Mouse (Mus musculus) MEL (cell line): ENCODE measurements around the gene Hpse2. TPM values are rescaled to one million over a fixed set of nuclear protein-coding genes. Genes with fewer than 3 reads are reported as not detected.

Experiments
- DNase-seq: peaks from one replicate; pipeline ENCODE4 v3.0.0; 2011; ENCODE audit warnings: low read depth, low spot score
- H3K27ac ChIP-seq: 2 replicates; pipeline ENCODE4 v1.5.1; 2012; ENCODE audit warnings: low read depth, mild to moderate bottlenecking, control low read depth, low read length, moderate library complexity; ENCODE audit not compliant: control insufficient read depth
- H3K27me3 ChIP-seq, 2 experiments: fragments of 150-350 bp in 1 of 2; sonication (generic) in 1 of 2; 2 replicates each; pipeline ENCODE4 v1.6.1; 2012; ENCODE audit warnings: low read length in 2 of 2, mild to moderate bottlenecking in 2 of 2, improper control_type of control experiment in 1 of 2, moderate library complexity in 1 of 2; ENCODE audit not compliant: insufficient read depth in 2 of 2, control insufficient read depth in 1 of 2
- H3K36me3 ChIP-seq, 2 experiments: 2 replicates each; pipeline ENCODE4 v1.6.1; 2012 to 2014; ENCODE audit warnings: low read length in 2 of 2, improper control_type of control experiment in 1 of 2, inconsistent platforms in 1 of 2, mild to moderate bottlenecking in 1 of 2; ENCODE audit not compliant: insufficient read depth in 2 of 2, control insufficient read depth in 1 of 2
- H3K4me1 ChIP-seq, 2 experiments: fragments of 150-350 bp in 1 of 2; sonication (generic) in 1 of 2; 2 replicates each; pipeline ENCODE4 v1.6.1; 2012; ENCODE audit warnings: low read length in 2 of 2, improper control_type of control experiment in 1 of 2, mild to moderate bottlenecking in 1 of 2; ENCODE audit not compliant: insufficient read depth in 2 of 2, control insufficient read depth in 1 of 2
- H3K4me3 ChIP-seq, 2 experiments: fragments of 150-350 bp in 1 of 2; sonication (generic) in 1 of 2; 2 replicates each; pipeline ENCODE4 v1.5.1; 2012; ENCODE audit warnings: low read depth in 2 of 2, low read length in 2 of 2, mild to moderate bottlenecking in 2 of 2, moderate library complexity in 2 of 2, control low read depth in 1 of 2, improper control_type of control experiment in 1 of 2; ENCODE audit not compliant: control insufficient read depth in 1 of 2, insufficient read depth in 1 of 2
- H3K79me2 ChIP-seq: 2 replicates; pipeline ENCODE4 v1.6.1; 2012; ENCODE audit warnings: mild to moderate bottlenecking, low read length, moderate library complexity; ENCODE audit not compliant: control insufficient read depth, poor library complexity, insufficient read depth
- H3K9ac ChIP-seq: 2 replicates; pipeline ENCODE4 v1.6.1; 2012; ENCODE audit warnings: low read depth, mild to moderate bottlenecking, control low read depth, low read length, moderate library complexity; ENCODE audit not compliant: control insufficient read depth, poor library complexity, severe bottlenecking
- H3K9me3 ChIP-seq: fragments of 150-350 bp; sonication (generic); replicated peaks from 2 replicates; pipeline ENCODE4 v1.6.1; 2012; ENCODE audit warnings: mild to moderate bottlenecking, low read length, improper control_type of control experiment, moderate library complexity; ENCODE audit not compliant: insufficient read depth
- BHLHE40 ChIP-seq: IDR thresholded peaks from 2 replicates; pipeline ENCODE4 v1.6.1; 2012; ENCODE audit warnings: low read depth, mild to moderate bottlenecking, inconsistent platforms, low read length, improper control_type of control experiment, borderline replicate concordance
- CHD1 ChIP-seq: IDR thresholded peaks from 2 replicates; pipeline ENCODE4 v1.6.1; 2012; ENCODE audit warnings: low read depth, mild to moderate bottlenecking, inconsistent platforms, low read length, improper control_type of control experiment
- CHD2 ChIP-seq: IDR thresholded peaks from 2 replicates; pipeline ENCODE4 v1.6.1; 2011; ENCODE audit warnings: low read length, improper control_type of control experiment
- E2F4 ChIP-seq: IDR thresholded peaks from 2 replicates; pipeline ENCODE4 v1.6.1; 2011; ENCODE audit warnings: low read depth, low read length, improper control_type of control experiment, borderline replicate concordance
- EP300 ChIP-seq, 2 experiments: IDR thresholded peaks; 2 replicates each; pipeline ENCODE4 v1.6.1; 2011; ENCODE audit warnings: improper control_type of control experiment in 2 of 2, low read length in 2 of 2, low read depth in 1 of 2, mild to moderate bottlenecking in 1 of 2
- GATA1 ChIP-seq: IDR thresholded peaks from 2 replicates; pipeline ENCODE4 v1.6.1; 2011; ENCODE audit warnings: low read depth, low read length, improper control_type of control experiment
- KAT2A ChIP-seq: conservative IDR thresholded peaks from 2 replicates; pipeline ENCODE4 v1.6.1; 2012; ENCODE audit warnings: low read depth, low read length, improper control_type of control experiment, inconsistent platforms
- MEF2A ChIP-seq: IDR thresholded peaks from 2 replicates; pipeline ENCODE4 v1.6.1; 2014; ENCODE audit warnings: low read depth, mild to moderate bottlenecking, inconsistent platforms, low read length, improper control_type of control experiment; ENCODE audit not compliant: poor library complexity, insufficient replicate concordance, severe bottlenecking; ENCODE audit errors: extremely low read depth
- MXI1 ChIP-seq: IDR thresholded peaks from 2 replicates; pipeline ENCODE4 v1.6.1; 2011; ENCODE audit warnings: mild to moderate bottlenecking, low read depth, low read length, improper control_type of control experiment
- NRF1 ChIP-seq: IDR thresholded peaks from 2 replicates; pipeline ENCODE4 v1.6.1; 2014; ENCODE audit warnings: low read depth, mild to moderate bottlenecking, inconsistent platforms, low read length, improper control_type of control experiment, moderate library complexity; ENCODE audit not compliant: poor library complexity, insufficient read depth, severe bottlenecking
- POLR2AphosphoS2 ChIP-seq: IDR thresholded peaks from 2 replicates; pipeline ENCODE4 v1.6.1; 2011; ENCODE audit warnings: low read length, improper control_type of control experiment
- RAD21 ChIP-seq: IDR thresholded peaks from 2 replicates; pipeline ENCODE4 v1.6.1; 2011; ENCODE audit warnings: mild to moderate bottlenecking, low read depth, low read length, improper control_type of control experiment
- SMC3 ChIP-seq: IDR thresholded peaks from 2 replicates; pipeline ENCODE4 v1.6.1; 2011; ENCODE audit warnings: low read depth, low read length, improper control_type of control experiment
- TAL1 ChIP-seq: IDR thresholded peaks from 2 replicates; pipeline ENCODE4 v1.6.1; 2012; ENCODE audit warnings: mild to moderate bottlenecking, inconsistent platforms, low read length, moderate library complexity, mixed read lengths
- TCF12 ChIP-seq: IDR thresholded peaks from 2 replicates; pipeline ENCODE4 v1.6.1; 2014; ENCODE audit warnings: low read depth, mild to moderate bottlenecking, inconsistent platforms, low read length, improper control_type of control experiment, moderate library complexity
- UBTF ChIP-seq: IDR thresholded peaks from 2 replicates; pipeline ENCODE4 v1.6.1; 2012; ENCODE audit warnings: low read depth, mild to moderate bottlenecking, inconsistent platforms, low read length, improper control_type of control experiment, moderate library complexity, borderline replicate concordance; ENCODE audit not compliant: insufficient read depth
- ZMIZ1 ChIP-seq: IDR thresholded peaks from 2 replicates; pipeline ENCODE4 v1.6.1; 2012; ENCODE audit warnings: low read depth, mild to moderate bottlenecking, inconsistent platforms, low read length, improper control_type of control experiment, moderate library complexity
- ZNF384 ChIP-seq: IDR thresholded peaks from 2 replicates; pipeline ENCODE4 v1.6.1; 2012; ENCODE audit warnings: low read depth, mild to moderate bottlenecking, inconsistent platforms, low read length, improper control_type of control experiment
- polyA plus RNA-seq, 2 experiments: library from polyadenylated mRNA; stranded (reverse) in 1 of 2; unstranded in 1 of 2; fragments of >175 nt in 1 of 2; fragments of >200 nt in 1 of 2; gene quantifications; 2 replicates each; pipeline versions ENCODE4 v1.2.1 to v1.2.4; 2012; ENCODE audit warnings: low replicate concordance in 2 of 2, low read depth in 1 of 2; ENCODE audit not compliant: insufficient read length in 2 of 2, insufficient read depth in 1 of 2, missing spikeins in 1 of 2
- total RNA-seq: library from RNA; depleted of rRNA; stranded (reverse); fragments of 300-350 nt; gene quantifications from 2 replicates; pipeline ENCODE4 v1.2.3, GENCODE M21; 2012

The Hpse2 gene
- total and polyA plus RNA-seq, 3 experiments: not detected

- no peaks in the 10 kb centered on the region for H3K79me2 ChIP-seq
- TF ChIP-seq RAD21: no peak
- no peak for TF ChIP-seq POLR2AphosphoS2
- no peak for TF ChIP-seq KAT2A
- no peak for TF ChIP-seq BHLHE40
- no peak for TF ChIP-seq NRF1
- no peak for TF ChIP-seq SMC3
- TF ChIP-seq TAL1: no peak
- no peak for TF ChIP-seq GATA1
- TF ChIP-seq E2F4: no peak
- TF ChIP-seq, all 39 proteins: peak for 0
- no peaks in the 10 kb centered on the region for H3K4me1 ChIP-seq
- no peak overlapping the region for H3K27ac ChIP-seq
- no peaks in the 10 kb centered on the region for H3K9me3 ChIP-seq
- H3K27me3 ChIP-seq: peaks cover 5 to 10% of the 10 kb centered on the region in 2 experiments
- H3K36me3 ChIP-seq: no peaks in the 10 kb centered on the region
- H3K4me3 ChIP-seq: no peak overlapping the region
- no peak overlapping the region for H3K9ac ChIP-seq
- no peak for DNase-seq
Measured at GRCm38 (mm10) chr19:43385451-43385850, 2.7 kb downstream of the Hpse2 start.

GRCm38 (mm10) chr19:43384978-43385431, 3.1 kb downstream of the Hpse2 start:
- Histone ChIP-seq H3K27me3 (peaks cover 5 to 7% of the 10 kb centered on the region in 2 experiments), H3K36me3 (no peaks in the 10 kb centered on the region), H3K4me3 (no peak overlapping the region), H3K27ac (no peak overlapping the region), H3K79me2 (no peaks in the 10 kb centered on the region), H3K9me3 (no peaks in the 10 kb centered on the region), H3K9ac (no peak overlapping the region), H3K4me1 (no peaks in the 10 kb centered on the region)
- DNase-seq: no peak
- no peak for TF ChIP-seq NRF1
- TF ChIP-seq SMC3: no peak
- TF ChIP-seq BHLHE40: no peak
- TF ChIP-seq ZMIZ1: no peak
- no peak for TF ChIP-seq EP300 (IDR thresholded peaks at IDR 0.05; ENCODE audit: low read depth in 1 of 2, low read length in 2 of 2)
- no peak for TF ChIP-seq ZNF384
- no peak for TF ChIP-seq MEF2A
- TF ChIP-seq MXI1: no peak
- TF ChIP-seq TAL1: no peak
- no peak for TF ChIP-seq CHD2
- no peak for TF ChIP-seq KAT2A
- no peak for TF ChIP-seq CHD1
- no peak for TF ChIP-seq UBTF
- TF ChIP-seq TCF12: no peak
